Mouse (Mus musculus) kidney, embryonic 16.5 days (tissue): Measurements from ENCODE around the gene Mapk1ip1. TPM values are rescaled to one million over a fixed set of nuclear protein-coding genes. Genes with fewer than 3 reads are reported as not detected.

Experiments
- ATAC-seq: fragments of 200-750 bp; cut with Nextera tagmentation; 2 replicates; pipeline ENCODE4 v1.8.0; 2017; ENCODE audit warnings: moderate TSS enrichment; ENCODE audit not compliant: low FRiP score, low TSS enrichment
- H3K27ac ChIP-seq: fragments of 300-500 bp; sonication (generic); 2 replicates; pipeline ENCODE4 v1.5.1; 2014; ENCODE audit warnings: low read length
- H3K27me3 ChIP-seq: fragments of 300-500 bp; sonication (generic); 2 replicates; pipeline ENCODE4 v1.6.1; 2014; ENCODE audit warnings: low read length, control low read depth, mixed read lengths; ENCODE audit not compliant: insufficient read depth
- H3K36me3 ChIP-seq: fragments of 300-500 bp; sonication (generic); 2 replicates; pipeline ENCODE4 v1.6.1; 2014; ENCODE audit warnings: low read length, control low read depth, mixed read lengths; ENCODE audit not compliant: insufficient read depth
- H3K4me1 ChIP-seq: fragments of 300-500 bp; sonication (generic); 2 replicates; pipeline ENCODE4 v1.6.1; 2014; ENCODE audit warnings: low read length, control low read depth, mixed read lengths; ENCODE audit not compliant: insufficient read depth
- H3K4me2 ChIP-seq: fragments of 300-500 bp; sonication (generic); replicated peaks from 2 replicates; pipeline ENCODE4 v1.6.1; 2014; ENCODE audit warnings: low read depth, low read length
- H3K4me3 ChIP-seq: fragments of 300-500 bp; sonication (generic); 2 replicates; pipeline ENCODE4 v1.5.1; 2014; ENCODE audit warnings: mild to moderate bottlenecking, low read length
- H3K9ac ChIP-seq: fragments of 300-500 bp; sonication (generic); replicated peaks from 2 replicates; pipeline ENCODE4 v1.6.1; 2014; ENCODE audit warnings: low read length
- H3K9me3 ChIP-seq: fragments of 300-500 bp; sonication (generic); 2 replicates; pipeline ENCODE4 v1.6.1; 2016; ENCODE audit warnings: low read length, control low read depth
- WGBS: fragments of 180-500 bp; shearing (Covaris S2); extraction: QIAGEN DNeasy Blood & Tissue Kit; methylation state at CpG from one replicate; pipeline ENCODE4 v1.1.7; 2014; 5-methylcytosine and 5-hydroxymethylcytosine counted together
- polyA plus RNA-seq: library from polyadenylated mRNA; unstranded; fragments of >200 nt; fragmentation: Nextera tagmentation; extraction: Ambion mirVana; gene quantifications from 2 replicates; pipeline ENCODE4 v1.2.1, GENCODE M21; 2015

The Mapk1ip1 gene
- polyA plus RNA-seq, 1 experiment from 2014 or later: 16.9 TPM

GRCm38 (mm10) chr7:138856670-138857069 lies 10.6 kb upstream of the Mapk1ip1 start:
- Histone ChIP-seq H3K36me3 (peaks cover 28% of the 10 kb centered on the region), H3K27me3 (no peaks in the 10 kb centered on the region), H3K27ac (no peak overlapping the region), H3K9me3 (no peaks in the 10 kb centered on the region), H3K9ac (no peak overlapping the region), H3K4me3 (no peak overlapping the region), H3K4me1 (no peaks in the 10 kb centered on the region), H3K4me2 (no peak overlapping the region)
- WGBS: 65% methylated on average over 2 of the region's 2 CpGs
- no peak for ATAC-seq

DNA sequence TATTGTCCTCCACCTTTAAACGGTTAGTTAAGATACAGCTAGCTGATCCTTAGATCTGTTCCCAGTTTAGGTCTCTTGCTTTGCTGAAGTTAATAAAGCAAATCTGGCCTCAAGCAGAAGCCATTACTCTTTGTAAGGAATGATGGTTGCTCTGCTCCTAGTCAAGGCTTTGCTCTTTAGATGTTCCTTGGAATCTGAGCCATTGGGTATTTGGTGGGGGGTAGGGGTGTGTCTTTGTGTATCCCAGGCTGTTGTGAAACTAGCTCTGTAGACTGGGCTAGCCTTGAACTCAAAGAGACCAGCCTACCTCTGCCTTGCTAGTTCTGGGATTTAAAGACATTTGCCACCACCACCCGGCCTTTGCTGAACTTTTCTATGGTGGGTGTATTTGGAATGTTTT lies 8.1 kb upstream of the Mapk1ip1 start:
- H3K27me3 ChIP-seq: no peaks in the 10 kb centered on the region
- H3K9me3 ChIP-seq: no peaks in the 10 kb centered on the region
- H3K4me2 ChIP-seq: no peak overlapping the region
- H3K27ac ChIP-seq: no peak overlapping the region
- no peak overlapping the region for H3K9ac ChIP-seq
- no peak for ATAC-seq
- 92% methylated on average over 2 of the region's 2 CpGs for WGBS
- no peaks in the 10 kb centered on the region for H3K4me1 ChIP-seq
- H3K36me3 ChIP-seq: peaks cover 28% of the 10 kb centered on the region
- no peak overlapping the region for H3K4me3 ChIP-seq

DNA sequence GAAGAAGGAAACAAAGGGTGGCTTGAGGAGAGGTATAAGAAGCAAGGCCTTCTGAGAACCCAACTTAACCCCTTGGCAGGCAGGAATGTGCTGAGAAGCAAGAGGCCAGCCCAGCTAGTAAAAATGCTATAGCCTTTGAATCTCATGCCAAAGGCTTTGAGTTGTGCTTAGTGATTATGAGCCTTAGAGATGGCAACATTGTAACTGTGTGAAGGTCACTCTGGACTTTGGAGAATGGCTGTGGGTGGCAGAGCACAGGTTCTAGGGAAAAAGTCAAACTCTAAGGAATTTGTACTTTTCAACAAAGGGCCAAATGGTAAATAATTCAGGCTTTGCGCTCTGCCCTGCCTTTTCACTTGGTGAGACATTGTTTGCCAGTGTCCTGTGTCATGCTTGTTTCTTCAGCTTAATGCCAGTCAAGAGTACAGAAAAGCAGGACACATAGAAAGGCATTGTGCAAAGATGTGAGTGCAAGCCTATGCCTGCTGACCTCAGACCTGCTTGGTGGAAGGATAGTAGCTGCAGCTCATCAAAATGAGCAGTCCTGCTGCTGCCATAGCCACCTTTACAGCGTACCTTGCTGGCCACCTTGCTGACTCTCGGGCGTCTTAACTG lies 7.5 kb upstream of the Mapk1ip1 start:
- WGBS: 96% methylated on average over 4 of the region's 4 CpGs
- H3K36me3 ChIP-seq: peaks cover 28% of the 10 kb centered on the region
- no peak for ATAC-seq

DNA sequence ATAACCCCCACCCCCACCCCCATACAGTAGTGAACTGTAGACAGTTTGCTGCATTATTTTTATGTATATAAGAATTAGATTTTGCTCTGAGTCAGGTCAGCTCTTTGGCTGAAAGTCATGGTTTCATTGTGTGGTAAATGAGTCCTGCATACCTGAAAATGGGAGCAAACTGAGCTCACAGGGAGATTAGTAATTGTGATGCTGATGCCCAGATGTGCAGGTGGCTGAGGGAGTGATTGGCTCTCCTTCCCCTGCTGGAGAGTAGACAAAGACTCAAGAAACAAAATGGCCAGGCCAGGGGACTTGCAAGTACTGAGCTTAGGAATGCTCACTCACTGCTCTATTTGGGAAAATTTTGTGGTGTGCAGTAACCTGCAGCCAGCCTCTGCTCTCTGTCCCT lies 4.0 kb upstream of the Mapk1ip1 start:
- Histone ChIP-seq H3K27me3 (no peaks in the 10 kb centered on the region), H3K9me3 (no peaks in the 10 kb centered on the region), H3K4me1 (peaks cover 20% of the 10 kb centered on the region), H3K9ac (no peak overlapping the region), H3K36me3 (peaks cover 18% of the 10 kb centered on the region), H3K4me2 (no peak overlapping the region), H3K27ac (no peak overlapping the region), H3K4me3 (no peak overlapping the region)
- no peak for ATAC-seq

More for the DNA sequence above, 7.5 kb upstream of the Mapk1ip1 start:
- no peaks in the 10 kb centered on the region for H3K27me3 ChIP-seq
- peaks cover 2% of the 10 kb centered on the region for H3K4me1 ChIP-seq
- no peak overlapping the region for H3K9ac ChIP-seq
- H3K4me2 ChIP-seq: no peak overlapping the region
- H3K27ac ChIP-seq: no peak overlapping the region
- H3K9me3 ChIP-seq: no peaks in the 10 kb centered on the region
- no peak overlapping the region for H3K4me3 ChIP-seq

- WGBS: 79% methylated on average over 7 of the region's 7 CpGs
- Histone ChIP-seq H3K36me3 (peaks cover 10% of the 10 kb centered on the region), H3K4me3 (peak overlapping the region; percentile 84; the same call in 1 of the 2 replicates), H3K9me3 (no peaks in the 10 kb centered on the region), H3K9ac (0 out of 2 replicates have a peak overlapping the region, but pooled peaks have one; percentile 91), H3K27ac (no peak overlapping the region), H3K27me3 (no peaks in the 10 kb centered on the region), H3K4me2 (peak overlapping the region; percentile 93), H3K4me1 (peaks cover 27% of the 10 kb centered on the region)
- ATAC-seq: no peak
Observed at GRCm38 (mm10) chr7:138848028-138848920, 2.2 kb upstream of the Mapk1ip1 start.

DNA sequence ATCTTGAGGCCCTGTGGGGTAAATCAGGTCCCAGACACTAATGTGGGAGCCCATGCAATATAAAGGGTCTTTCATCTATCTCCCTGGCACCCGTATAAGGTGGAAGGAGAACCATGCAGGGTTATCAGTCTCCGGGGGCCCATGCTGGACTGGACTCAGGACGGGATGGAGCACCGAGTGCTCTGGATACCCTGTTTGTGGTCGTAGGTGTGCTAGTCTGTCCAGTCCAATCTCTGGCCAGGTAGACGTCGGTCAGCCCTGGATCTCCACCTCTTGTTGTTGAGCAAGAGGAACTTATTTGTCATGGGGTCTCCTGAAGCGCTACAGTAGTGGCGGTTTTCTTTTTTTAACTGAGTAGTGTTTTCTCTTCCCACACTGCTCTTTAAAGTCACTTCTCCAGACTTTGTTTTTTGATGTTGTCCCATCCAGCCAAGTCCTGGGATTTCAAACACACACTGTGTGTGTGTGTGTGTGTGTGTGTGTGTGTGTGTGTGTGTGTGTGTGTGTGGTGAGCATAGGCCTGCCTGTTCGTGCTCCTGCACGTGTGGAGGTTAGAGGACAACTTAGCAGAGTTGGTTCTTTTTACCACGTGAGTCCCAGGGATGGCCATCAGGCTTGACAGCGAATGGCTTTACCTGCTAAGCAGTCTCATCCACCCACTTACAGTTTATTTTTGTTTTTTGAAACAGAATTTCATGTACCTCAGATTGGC lies 1.4 kb upstream of the Mapk1ip1 start:
- Histone ChIP-seq H3K9ac (peak overlapping the region; percentile 91), H3K4me1 (peaks cover 27% of the 10 kb centered on the region), H3K27me3 (no peaks in the 10 kb centered on the region), H3K36me3 (peaks cover 7% of the 10 kb centered on the region), H3K4me2 (peak overlapping the region; percentile 93), H3K9me3 (no peaks in the 10 kb centered on the region), H3K4me3 (peak overlapping the region; percentile 84), H3K27ac (no peak overlapping the region)
- whole genome bisulfite sequencing: 35% methylated on average over 13 of the region's 13 CpGs
- no peak for ATAC-seq

DNA sequence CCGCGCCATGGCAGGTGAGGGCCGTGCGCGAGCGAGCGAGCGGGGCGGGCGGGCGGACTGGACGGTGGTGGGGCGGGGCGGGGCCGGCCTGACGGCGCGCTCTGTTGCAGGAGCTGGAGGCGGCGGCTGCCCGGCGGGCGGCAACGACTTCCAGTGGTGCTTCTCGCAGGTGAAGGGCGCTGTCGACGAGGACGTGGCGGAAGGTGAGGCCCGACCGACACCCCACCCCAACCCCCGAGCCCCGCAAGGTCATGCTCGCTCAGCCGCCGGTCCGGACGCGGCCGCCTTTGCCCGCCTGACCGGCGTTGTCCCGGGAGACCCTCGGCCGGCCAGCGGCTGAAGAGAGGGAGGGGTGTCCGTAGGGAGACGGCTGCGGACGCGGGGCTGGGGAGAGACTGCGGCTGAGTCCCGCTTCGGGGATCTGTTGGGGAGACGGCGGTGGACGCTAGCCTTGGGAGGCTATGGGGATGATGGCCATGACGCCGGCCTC lies 474 bp upstream of the Mapk1ip1 start:
- H3K9me3 ChIP-seq: no peaks in the 10 kb centered on the region
- H3K4me3 ChIP-seq: peak overlapping the region; percentile 84
- peaks cover 27% of the 10 kb centered on the region for H3K4me1 ChIP-seq
- H3K4me2 ChIP-seq: peak overlapping the region; percentile 93
- WGBS: under 1% methylated on average over 39 of the region's 61 CpGs
- H3K9ac ChIP-seq: peak overlapping the region; percentile 91
- no peaks in the 10 kb centered on the region for H3K27me3 ChIP-seq
- H3K27ac ChIP-seq: peak overlapping the region; percentile 97
- ATAC-seq: peak; percentile 86
- H3K36me3 ChIP-seq: 0 out of 2 replicates have a peak, but pooled peaks cover 3% of the 10 kb centered on the region

GRCm38 (mm10) chr7:138845111-138845510 lies 962 bp downstream of the Mapk1ip1 start:
- 0 out of 2 replicates have a peak, but pooled peaks cover 3% of the 10 kb centered on the region for H3K36me3 ChIP-seq
- no peak overlapping the region for H3K27ac ChIP-seq
- no peaks in the 10 kb centered on the region for H3K9me3 ChIP-seq
- peak overlapping the region; percentile 80 for H3K4me2 ChIP-seq
- H3K4me3 ChIP-seq: peak overlapping the region; percentile 84
- peaks cover 27% of the 10 kb centered on the region for H3K4me1 ChIP-seq
- peak overlapping the region; percentile 91 for H3K9ac ChIP-seq
- 22% methylated on average over 8 of the region's 8 CpGs for WGBS
- H3K27me3 ChIP-seq: no peaks in the 10 kb centered on the region
- ATAC-seq: no peak

GRCm38 (mm10) chr7:138843421-138843820 lies 2.7 kb downstream of the Mapk1ip1 start:
- WGBS: 91% methylated on average over 4 of the region's 4 CpGs
- Histone ChIP-seq H3K4me3 (no peak overlapping the region), H3K27ac (no peak overlapping the region), H3K4me2 (no peak overlapping the region), H3K4me1 (peaks cover 25% of the 10 kb centered on the region), H3K9me3 (no peaks in the 10 kb centered on the region), H3K9ac (no peak overlapping the region), H3K36me3 (0 out of 2 replicates have a peak, but pooled peaks cover 3% of the 10 kb centered on the region), H3K27me3 (no peaks in the 10 kb centered on the region)
- no peak for ATAC-seq
